Mouse (Mus musculus) large intestine, adult 2 months (tissue): Measurements from ENCODE around the gene Rexo4. TPM values are rescaled to one million over a fixed set of nuclear protein-coding genes. Genes with fewer than 3 reads are reported as not detected.

Experiments
- DNase-seq: peaks from one replicate; pipeline ENCODE4 v3.0.0-alpha.2; 2012; ENCODE audit warnings: low read depth, low spot score
- WGBS: fragments of 180-500 bp; shearing (Covaris S2); methylation state at CpG from one replicate; pipeline ENCODE4 v1.1.7; 2018; 5-methylcytosine and 5-hydroxymethylcytosine counted together
- polyA plus RNA-seq: library from polyadenylated mRNA; depleted of rRNA; stranded (reverse); fragments of >200 nt; gene quantifications from 2 replicates; pipeline ENCODE4 v1.2.3, GENCODE M21; 2012; rRNA removed

Rexo4 gene
- 22.3 and 30.0 TPM in 2 replicates for polyA plus RNA-seq

GRCm38 (mm10) chr2:26963923-26964723 lies at the start of gene Rexo4:
Rexo4 (minus strand) TSS chr2:26964386.
- WGBS = under 1% methylated on average over 50 of the region's 50 CpGs
- DNase-seq = peak; percentile 78

GRCm38 (mm10) chr2:27009714-27010244 lies 45.6 kb upstream of the Rexo4 start, which contains the start of gene Cacfd1:
Cacfd1 (plus strand) TSS chr2:27009926.
- WGBS = under 1% methylated on average over 43 of the region's 43 CpGs
- DNase-seq = peak; percentile 85

DNA sequence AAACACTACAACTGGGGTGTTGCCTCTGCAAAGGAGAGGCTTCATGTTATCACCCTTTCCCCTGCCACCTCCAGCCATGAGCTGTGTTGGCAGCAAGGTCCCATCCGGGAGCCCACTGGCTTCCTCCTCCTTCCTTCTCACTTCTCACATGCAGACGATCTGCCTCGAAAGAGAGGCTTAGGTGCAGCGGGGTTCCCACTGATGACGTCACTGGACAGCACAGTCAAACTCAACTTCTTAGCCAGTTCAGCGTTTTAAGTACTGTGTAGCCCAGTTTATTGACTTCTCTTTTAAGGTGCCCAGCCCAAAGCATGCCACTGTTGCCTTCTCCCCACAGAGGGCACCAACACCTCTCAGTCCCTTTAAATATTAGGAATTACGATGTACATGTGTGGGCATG lies 43.5 kb upstream of the Rexo4 start:
- no peak for DNase-seq
- WGBS = 71% methylated on average over 7 of the region's 7 CpGs

DNA sequence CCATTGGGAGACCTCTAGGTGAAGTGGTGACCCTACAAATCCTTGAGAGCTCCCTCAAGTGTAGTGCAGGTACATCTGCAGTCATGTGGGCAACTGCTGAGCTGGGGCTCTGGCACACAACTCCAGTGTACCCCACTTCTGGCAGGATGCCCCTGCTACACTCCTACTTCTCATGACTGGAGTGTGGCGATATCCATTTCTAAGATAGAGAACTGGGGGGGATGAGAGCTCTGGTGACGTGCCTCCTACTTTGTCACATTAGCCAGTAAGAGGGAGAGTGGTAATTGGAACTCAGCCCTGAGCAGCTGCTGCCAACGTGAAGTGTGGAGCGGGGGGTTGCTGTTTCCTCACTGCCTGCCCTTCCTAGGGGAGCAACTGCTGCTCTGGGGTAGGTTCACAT lies 42.1 kb upstream of the Rexo4 start:
- DNase-seq = no peak
- 83% methylated on average over 4 of the region's 4 CpGs for WGBS

DNA sequence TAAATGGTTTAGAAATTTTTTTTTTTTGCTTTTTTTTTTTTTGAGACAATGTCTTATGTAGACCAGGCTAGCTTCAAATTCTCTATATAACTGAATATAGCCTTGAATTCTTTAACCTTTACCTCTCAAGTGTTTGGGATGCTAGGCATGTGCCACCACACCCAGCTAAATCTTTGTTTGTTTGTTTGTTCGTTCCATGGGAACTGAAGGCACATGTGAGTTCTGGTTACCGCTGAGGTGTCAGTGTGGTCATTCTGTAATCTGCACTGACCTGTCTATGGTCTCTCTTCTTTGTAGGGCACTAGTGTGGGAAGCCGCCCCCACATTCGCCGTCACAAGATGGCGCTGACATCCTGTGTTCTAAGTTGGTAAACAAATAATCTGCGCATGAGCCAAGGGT lies 33.8 kb upstream of the Rexo4 start:
- no peak for DNase-seq
- 89% methylated on average over 7 of the region's 7 CpGs for WGBS

DNA sequence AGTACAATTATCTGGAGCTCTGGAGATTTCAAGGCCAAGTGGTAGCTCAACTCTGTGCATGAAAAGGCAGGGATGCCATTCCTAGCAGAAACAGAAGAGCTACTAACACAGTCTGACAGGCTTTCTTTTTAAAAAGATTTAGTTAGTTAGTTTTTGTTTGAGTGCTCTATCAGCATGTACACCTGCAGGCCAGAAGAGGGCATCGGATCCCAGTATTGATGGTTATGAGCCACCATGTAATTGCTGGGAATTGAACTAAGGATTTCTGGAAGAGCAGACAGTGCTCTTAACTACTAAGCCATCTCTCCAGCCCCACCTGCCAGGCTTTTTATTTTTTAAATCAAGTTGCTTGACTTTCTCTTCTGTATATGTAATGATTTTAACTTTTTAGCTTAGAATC lies 33.3 kb upstream of the Rexo4 start:
- WGBS = 87% methylated on average over 1 of the region's 1 CpGs

DNA sequence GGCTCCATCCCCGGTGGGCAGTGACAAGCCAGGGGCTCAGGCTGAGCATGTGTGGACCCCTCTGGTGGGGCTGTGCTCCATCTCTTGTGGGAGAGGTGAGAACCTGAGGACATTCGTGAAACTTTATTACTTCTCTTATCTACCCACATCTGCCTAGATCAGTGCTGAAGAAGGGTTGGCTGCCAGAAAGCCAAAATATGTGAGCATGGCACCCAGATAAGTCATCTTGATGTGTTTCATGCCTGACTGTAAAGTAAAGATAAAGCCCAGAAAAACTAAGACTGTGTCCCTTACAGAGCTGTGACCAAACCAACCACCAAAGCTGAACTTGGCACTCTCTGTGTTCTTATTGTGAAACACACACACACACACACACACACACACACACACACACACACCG lies 29.8 kb upstream of the Rexo4 start:
- no peak for DNase-seq
- 70% methylated on average over 3 of the region's 3 CpGs for WGBS

More for the DNA sequence above, 33.3 kb upstream of the Rexo4 start:
- DNase-seq = no peak

DNA sequence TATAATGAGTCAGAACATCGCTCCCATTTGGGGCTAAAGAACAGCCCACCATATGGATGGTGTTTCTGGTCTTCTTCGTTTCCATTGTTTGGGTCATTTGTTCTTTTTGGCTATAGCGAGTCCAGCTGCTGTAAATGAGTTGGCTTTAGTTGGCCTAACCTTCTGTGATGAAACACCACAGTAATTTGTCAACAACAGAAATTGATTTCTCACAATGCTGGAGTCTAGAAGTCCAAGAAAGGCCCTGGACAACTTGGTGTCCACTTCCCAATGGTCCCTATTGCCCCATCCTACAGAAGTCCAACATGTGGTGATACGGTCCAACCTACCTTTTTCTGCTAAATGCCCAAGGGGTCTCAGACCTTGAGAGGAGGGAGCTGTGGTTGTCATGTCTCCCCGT lies 20.5 kb upstream of the Rexo4 start:
- 82% methylated on average over 5 of the region's 5 CpGs for WGBS
- DNase-seq = no peak

GRCm38 (mm10) chr2:26984179-26984578 lies 20.0 kb upstream of the Rexo4 start:
- 65% methylated on average over 2 of the region's 2 CpGs for WGBS
- DNase-seq = no peak

GRCm38 (mm10) chr2:26980361-26980760 lies 16.2 kb upstream of the Rexo4 start:
- no peak for DNase-seq
- WGBS = 76% methylated on average over 1 of the region's 1 CpGs

DNA sequence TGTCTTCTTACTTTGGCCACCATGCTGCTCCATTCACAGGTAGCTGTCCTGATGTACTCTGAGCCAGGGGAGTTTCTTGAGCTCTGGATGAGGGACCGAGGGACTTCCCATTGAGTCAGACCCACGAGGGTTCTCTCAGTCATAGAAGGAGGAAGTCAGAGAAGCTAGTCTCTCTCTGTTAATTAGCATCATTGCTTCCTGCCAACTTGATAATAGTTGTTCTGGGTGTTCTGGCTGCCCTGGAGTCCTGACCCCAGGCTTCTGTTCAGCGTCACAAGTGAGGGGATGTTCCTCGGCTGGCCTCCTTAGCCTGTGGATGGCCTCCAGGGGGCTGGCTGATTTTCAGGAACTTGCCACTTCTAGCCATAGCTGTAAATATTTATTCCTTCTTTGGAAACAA lies 9.8 kb upstream of the Rexo4 start:
- 31% methylated on average over 4 of the region's 4 CpGs for WGBS
- no peak for DNase-seq

DNA sequence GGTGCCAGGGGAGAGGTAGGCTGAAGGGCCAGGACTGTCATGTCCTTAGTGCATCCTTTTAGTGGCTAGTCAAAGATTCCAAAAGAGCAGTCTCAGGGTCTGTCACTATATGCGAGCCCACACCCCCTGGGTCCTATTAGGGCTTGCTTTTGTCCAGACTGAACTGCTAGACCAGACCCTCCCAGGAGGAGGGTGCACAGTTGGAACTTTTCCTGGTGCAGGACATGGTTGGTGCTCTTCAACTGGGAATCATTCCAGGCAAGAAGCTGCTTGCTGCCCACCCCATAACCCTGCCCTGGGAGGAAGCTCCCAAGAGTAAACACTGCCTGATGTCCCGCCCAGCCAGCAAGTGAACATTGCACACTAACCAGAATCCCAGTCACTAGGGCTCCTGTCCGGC lies 8.9 kb upstream of the Rexo4 start, which contains the start of gene Adamts13:
TSS of gene Adamts13 (plus strand) at position 301 of the 400 bp plus-strand sequence.
- no peak for DNase-seq
- WGBS = 32% methylated on average over 3 of the region's 3 CpGs

DNA sequence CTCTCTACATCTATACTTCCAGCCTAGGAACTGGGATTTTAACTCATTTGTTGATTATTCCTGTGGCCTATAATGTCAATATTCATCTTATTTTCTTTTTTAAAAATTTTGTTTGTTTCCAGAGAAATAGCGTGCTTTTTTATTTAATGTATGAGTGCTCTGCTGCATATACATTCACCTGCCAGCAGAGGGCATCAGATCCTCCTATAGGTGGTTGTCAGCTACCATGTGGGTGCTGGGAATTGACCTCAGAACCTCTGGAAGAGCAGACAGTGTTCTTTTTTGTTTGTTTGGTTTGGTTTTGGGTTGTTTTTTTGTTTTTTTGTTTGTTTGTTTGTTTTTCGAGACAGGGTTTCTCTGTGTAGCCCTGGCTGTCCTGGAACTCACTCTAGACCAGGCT lies 3.1 kb upstream of the Rexo4 start:
- DNase-seq = no peak
- WGBS = 73% methylated on average over 2 of the region's 2 CpGs

GRCm38 (mm10) chr2:26964724-26965370 lies 661 bp upstream of the Rexo4 start:
- 11% methylated on average over 14 of the region's 14 CpGs for WGBS
- no peak for DNase-seq

DNA sequence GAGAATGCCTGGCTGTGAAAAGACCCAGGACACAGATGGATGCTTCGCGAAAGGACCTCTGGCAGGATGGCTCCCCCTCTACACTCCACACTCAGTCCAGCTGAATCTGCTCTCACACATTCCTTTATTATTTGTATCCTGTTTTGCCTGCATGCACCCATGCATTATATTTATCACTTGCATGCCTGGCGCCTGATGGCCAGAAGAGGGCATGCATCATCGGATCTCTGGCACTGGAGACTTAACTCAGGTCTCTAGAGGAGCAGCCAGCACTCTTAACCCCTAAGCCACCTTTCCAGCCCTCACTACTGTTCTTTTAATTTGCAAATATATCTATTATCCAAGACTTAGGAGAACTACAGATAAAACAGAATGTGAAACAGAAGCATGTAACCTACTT lies 3.4 kb downstream of the Rexo4 start:
- 63% methylated on average over 4 of the region's 4 CpGs for WGBS
- DNase-seq = no peak

GRCm38 (mm10) chr2:26957488-26957859 lies 6.7 kb downstream of the Rexo4 start:
- no peak for DNase-seq
- WGBS = 28% methylated on average over 2 of the region's 2 CpGs

DNA sequence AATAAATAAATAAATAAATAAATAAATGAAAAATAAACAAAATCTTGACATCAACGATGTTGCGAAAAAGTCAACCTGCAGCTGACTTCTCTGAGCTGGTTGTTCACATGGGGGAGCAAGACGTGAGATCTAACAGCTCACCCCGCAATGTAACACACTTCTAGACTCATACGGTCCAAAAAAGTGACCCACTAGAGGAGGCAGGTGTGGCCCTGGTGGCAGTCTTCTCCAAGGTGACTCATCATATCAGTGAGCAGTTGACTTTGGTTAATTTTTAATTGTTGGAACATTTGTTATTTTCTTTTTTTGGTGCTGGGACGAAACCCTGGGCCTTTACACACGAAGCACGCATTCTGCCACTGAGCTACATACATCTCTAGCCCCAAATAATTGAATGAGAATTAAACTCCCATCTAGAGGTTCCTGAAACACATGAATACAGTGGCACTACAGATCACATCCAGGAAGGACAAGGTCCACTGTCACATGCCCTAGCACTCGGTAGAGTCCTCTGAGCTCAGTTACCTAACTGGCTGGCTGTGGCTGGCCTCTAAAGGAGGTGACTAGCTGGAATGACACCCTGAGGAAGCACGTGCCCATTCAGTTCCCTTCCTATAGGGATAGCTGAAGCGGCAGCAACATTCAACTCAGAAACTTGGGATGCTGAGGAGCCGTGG lies 7.2 kb downstream of the Rexo4 start:
- WGBS = 45% methylated on average over 12 of the region's 12 CpGs
- peak; percentile 51 for DNase-seq

DNA sequence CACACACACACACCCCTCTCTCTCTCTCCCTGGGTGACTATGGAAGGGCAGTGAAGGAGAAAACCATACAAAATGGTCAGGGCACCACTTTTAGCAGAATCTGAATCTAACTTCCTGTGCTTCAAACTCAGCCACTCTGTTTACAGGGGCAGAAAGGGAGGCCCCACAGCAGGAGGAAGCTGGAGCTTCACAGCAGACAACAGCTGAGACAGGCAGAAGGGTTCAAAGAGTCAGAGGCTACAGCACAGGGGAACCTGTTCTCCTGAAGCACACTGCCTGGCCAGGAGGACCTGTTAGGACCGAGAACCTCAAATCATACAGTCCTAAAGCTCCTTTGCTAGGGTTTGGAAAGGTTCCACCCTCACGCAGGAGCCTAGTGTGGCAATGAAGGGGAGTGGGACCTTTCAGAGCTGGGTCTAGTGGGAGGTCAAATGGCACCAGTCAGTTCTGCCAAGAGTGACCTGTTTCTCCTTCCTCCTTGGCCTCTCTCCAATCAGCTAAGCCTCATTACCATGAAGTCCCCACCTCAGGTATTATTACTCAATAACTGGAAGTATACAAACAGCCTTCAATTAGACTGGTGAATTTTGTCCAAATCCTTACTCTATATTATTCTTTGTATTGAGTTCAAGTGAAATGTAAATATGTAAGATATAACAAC lies 9.3 kb downstream of the Rexo4 start:
- DNase-seq = no peak
- WGBS = 85% methylated on average over 2 of the region's 2 CpGs

DNA sequence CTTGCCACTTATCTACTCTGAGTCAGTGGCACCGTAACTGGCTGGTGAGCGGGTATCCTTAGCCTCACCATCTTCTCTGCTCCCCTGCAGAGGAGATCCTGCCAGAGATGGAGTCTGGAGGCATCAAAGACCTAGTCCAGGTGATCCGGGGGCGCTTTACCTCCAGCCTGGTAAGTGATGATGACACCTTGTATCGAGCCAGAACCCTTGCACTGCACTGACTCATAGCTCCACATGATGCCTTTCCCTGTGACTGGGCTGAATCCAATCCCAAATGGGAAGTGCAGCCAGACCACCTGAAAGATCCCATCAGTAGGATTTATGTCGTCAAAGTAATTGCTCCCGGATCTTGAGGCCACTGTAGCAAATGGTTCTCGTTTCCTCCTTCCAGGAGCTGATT lies 11.3 kb downstream of the Rexo4 start:
- no peak for DNase-seq
- 86% methylated on average over 8 of the region's 8 CpGs for WGBS

DNA sequence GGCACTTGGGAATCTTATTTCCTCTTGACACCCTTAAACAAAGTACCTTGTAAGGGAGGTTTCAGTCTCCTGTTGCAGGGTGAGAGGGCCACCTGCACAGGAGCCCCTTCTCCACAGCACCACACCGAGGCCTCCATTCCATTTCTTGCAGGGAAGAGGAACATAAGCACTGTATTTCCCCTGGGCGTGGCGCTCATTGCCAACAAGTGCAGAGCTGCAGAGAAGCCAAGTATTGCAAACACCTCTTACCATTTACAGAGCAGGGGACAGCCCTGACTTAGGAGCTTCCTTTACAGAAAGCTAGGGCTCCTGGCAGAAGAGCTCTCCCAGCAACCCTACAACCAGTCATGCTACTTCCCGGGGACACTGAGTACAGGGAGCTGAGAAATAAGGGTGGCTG lies 12.0 kb downstream of the Rexo4 start:
- no peak for DNase-seq
- 66% methylated on average over 4 of the region's 4 CpGs for WGBS
